Mouse (Mus musculus) spleen, postnatal 36 days (tissue): ENCODE measurements around the gene Smtnl2.

Source experiments
- DNase-seq, 2 experiments: peaks; one replicate each; pipeline ENCODE4 v3.0.0; 2022; ENCODE audit warnings: low spot score in 2 of 2, mixed read lengths in 1 of 2

Gene Smtnl2

GRCm38 (mm10) chr11:72426884-72427283 is 15.4 kb upstream of the Smtnl2 start:
- no peak for DNase-seq

DNA sequence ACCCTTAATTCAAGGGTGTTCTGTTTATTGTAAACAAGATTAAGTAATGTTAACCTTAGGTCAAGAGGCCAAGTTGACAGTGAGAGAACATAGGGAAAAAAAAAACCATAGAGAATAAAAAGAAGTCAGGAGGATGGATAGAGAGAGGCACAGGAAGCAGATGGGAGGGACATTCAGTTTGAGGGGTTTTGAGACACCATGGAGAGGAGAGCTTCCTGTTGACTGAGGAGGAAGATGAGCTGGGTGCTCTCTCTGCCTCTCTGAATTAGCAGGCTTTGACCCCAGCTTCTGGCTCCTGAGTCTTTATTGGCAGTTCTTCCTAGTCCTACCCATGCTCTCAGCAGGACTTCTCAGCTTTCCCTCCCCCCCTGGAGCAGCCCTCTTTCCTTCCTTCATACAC is 13.7 kb upstream of the Smtnl2 start:
- no peak for DNase-seq

GRCm38 (mm10) chr11:72423686-72424085 is 12.2 kb upstream of the Smtnl2 start:
- DNase-seq = no peak

DNA sequence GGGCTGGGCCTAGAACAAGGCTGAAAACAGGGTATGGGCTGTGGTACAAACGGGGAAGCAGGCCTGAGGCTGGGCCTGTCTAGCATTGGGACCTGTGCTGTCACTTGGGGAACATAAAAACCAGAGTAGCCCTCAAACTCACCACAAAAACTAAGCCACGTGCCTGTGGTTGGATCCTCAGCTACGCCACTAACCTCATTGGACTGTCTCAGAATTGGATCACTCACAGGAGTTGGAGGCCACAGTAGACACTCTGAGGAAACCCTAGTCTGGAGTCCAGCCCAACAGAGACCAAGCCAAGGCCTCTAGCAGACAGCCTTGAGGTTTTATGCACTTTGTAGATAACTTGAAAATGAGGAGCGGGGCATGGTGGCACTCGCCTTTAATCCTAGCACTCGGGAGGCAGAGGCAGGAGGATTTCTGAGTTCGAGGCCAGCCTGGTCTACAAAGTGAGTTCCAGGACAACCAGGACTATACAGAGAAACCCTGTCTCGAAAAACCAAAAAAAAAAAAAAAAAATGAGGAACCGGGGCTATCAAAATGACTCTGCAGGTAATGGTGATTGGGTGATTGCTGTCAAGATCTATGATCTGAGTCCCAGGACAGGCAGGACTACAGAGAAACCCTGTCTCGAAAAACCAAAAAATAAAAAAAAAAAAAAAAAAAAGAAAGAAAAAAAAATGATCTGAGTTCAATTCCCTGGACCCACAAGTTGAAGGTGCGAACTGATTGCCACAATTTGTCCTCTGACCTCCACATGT is 10.2 kb upstream of the Smtnl2 start:
- DNase-seq = no peak

DNA sequence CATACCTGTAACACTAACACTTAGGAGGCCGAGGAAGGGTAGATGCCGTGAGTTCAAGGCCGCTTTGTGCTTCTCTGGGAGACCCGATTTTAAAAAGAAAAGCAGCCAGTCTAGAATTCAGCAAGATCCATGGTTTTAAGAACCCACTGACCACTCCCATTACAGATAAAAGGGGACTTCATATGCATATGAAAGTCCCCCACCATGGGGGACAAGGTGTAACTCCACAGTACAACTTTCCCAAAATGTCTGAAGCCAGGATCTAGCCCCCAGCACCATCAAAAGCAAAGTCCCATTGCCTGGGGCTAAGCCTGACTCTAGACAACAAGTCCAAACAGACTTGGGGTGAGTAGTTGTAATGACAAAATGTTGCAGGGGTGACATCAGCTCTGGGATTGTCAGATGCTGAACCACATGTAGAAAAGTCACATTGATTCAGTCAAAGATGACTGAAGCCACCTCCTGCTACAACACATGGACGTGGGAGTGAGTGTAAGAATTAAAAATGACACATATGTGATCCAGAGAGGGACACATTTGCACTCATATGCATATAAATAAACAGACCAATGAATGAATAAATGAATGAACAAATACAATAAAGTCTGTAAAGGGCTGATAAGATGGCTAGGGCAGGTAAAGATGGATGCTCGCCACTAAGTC is 9.1 kb upstream of the Smtnl2 start:
- DNase-seq = no peak

DNA sequence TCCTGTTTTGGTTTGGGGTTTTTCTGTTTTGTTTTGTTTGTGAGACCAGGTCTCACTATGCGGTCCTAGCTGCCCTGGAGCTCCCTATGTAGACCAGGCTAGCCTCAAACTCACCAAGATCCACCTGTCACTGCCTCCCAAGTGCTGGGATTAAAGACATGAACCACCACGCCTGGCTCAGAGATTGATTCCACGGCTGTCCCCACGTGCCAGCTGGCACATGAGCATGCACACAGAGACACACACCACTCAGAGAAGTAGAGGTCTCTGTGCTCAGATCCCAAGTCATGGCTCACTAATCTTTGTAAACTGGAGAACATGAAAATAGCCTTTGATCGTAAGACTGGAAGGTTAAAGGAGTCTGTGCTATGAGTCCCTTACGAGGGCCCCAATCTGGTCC is 7.5 kb upstream of the Smtnl2 start:
- DNase-seq = no peak

DNA sequence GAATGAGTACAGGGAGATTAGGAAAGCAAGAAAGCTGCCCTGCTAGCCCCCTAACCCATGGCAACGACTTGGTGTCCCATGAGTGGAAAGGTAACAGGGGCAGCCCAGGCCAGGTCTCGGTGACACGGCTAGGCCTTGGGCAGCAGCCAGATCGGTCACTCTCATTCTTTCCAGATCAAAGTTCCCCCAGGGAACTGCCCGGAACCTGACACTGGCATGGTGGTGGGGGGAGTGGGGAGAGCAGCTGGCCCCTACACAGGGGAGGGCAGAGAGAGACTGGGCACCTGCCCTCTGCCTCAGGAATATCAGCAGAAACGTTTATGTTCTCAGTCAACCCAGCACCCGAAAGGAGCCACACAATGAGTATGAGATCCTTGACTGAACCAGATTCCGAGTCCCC is 6.7 kb upstream of the Smtnl2 start:
- DNase-seq = no peak

DNA sequence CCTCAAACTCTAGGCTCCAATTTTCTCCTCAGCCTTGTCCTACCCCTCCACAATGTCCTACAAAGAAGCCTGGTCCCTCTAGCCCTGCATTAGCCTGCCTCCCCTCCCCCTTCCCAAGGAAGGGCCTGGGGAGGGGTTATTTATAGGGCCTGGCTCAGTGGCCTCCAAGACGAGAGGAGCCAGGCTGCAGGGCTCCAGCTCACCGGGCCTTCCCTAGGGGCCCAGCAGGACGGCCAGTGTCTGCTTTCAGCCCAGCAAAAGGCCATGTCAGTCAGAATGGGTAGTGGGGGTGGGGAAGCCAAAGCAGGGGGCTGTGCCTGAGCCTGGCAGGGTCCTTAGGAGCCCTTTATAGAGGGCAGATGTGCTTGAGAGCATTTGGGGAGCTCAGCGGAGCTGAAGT is 5.9 kb upstream of the Smtnl2 start:
- no peak for DNase-seq

- DNase-seq = no peak
Observed at GRCm38 (mm10) chr11:72416666-72417065, 5.2 kb upstream of the Smtnl2 start.

DNA sequence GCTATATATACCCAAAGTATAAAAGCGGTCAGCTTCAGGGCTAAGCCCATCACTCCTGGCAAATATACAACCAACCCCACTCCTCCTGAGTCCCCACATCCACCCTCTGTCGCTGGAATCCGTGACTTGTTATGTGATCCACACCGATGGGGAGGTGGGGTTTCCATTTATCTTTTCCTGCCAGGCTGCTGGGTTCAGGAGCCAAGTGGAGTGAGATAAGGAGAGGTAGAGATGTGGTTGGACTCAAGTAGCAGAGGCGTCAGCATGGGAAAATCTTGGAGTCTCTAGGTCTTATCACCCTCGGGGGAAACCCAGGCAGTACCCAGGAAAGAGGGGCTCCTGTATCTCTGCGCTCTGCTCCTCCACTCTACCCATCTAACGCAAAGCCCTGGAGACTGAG is 3.6 kb upstream of the Smtnl2 start:
- DNase-seq = no peak

DNA sequence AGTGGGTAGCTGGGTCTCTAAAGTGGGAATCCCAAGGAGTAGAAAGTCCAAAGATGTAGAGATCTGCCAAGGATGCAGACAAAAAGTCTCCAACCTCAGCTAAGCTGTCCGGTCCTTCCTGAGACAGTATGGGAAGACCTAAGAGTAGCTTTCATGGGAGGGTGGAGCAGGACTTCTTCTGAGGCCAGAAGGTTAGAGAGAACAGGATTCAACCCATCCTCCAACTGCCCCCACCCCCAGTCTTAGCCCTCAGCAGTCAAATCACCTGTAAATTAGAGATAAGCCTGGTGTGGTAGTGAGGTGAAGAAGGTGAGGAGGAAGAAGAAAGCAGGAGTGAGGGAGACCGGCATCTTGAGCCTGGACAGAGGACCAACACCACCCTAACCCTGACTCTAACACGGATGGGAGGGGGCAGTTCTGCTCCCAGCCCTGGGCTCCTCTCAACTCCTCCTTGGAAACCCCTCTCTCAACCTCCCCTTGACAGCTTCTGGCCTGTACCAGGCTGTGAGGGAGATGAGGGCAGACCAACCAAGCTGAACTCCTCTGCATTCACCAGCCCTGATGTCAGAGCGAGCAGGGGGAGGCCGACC is 2.2 kb upstream of the Smtnl2 start:
- no peak for DNase-seq

GRCm38 (mm10) chr11:72413016-72413415 is 1.5 kb upstream of the Smtnl2 start:
- DNase-seq = no peak

DNA sequence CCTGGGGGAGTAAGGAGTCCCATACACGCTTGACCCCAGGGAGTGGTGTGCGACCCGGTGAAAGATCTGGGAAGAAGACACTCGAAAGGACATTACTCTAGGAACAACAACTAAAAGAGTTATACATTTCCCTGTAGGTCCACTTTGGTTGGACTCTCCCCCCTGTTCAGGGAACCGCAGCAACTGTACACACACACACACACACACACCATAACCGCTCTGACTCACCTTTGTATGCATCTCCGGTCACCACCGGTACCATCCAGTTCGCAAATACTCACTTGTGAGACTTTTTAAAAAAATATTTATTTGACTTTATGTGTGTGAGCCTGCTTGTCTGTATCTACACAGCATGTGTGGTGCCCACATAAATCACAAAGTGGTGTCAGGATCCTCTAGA is 432 bp upstream of the Smtnl2 start:
- no peak for DNase-seq

- DNase-seq = no peak
Observed at GRCm38 (mm10) chr11:72410521-72411092, 906 bp downstream of the Smtnl2 start.

DNA sequence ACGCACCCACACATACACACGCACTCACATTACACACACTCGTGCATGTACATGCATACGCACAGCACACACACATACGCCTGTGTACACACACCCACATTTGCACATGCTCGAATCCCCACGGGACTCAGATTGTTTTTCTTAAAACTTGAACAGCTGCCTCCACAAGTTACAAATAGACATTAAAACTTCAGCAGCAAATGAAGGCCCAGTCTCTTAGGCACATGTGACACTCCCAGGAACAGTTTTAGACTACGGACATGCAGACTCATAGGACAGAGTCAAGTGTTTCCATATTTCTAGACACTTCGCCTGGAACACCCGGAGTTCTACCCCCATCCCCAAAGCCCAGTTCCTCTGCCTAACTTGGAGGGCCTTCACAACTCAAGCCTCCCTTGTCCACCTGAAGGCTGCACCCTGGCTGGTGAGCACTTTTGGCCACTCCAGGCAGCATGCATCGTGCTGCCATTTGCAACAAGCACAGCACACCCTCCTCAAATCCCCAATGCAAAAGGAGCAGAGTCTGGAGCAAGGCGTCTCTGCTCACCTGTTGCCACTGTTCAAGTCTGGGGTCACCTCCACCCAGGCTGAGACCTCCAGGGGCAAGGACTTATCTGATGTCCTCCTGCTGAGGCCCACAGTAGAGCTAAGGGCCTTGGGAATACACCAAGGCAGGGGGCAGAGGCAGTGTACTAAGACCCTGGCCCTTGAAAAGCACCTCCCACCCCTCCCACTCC is 1.7 kb downstream of the Smtnl2 start:
- DNase-seq = no peak

- DNase-seq = no peak
Observed at GRCm38 (mm10) chr11:72408451-72409170, 2.9 kb downstream of the Smtnl2 start.

GRCm38 (mm10) chr11:72407574-72407973 is 3.9 kb downstream of the Smtnl2 start:
- DNase-seq = no peak

GRCm38 (mm10) chr11:72407081-72407480 is 4.4 kb downstream of the Smtnl2 start:
- DNase-seq = no peak

- no peak for DNase-seq
Observed at GRCm38 (mm10) chr11:72406079-72406675, 5.3 kb downstream of the Smtnl2 start.

GRCm38 (mm10) chr11:72405532-72405931 is 6.0 kb downstream of the Smtnl2 start:
- DNase-seq = no peak

GRCm38 (mm10) chr11:72402969-72403368 is 8.5 kb downstream of the Smtnl2 start:
- no peak for DNase-seq
